Mouse (Mus musculus) midbrain, embryonic 16.5 days (tissue): ENCODE results near the gene Tbc1d13. TPM values are rescaled to one million over a fixed set of nuclear protein-coding genes. Genes with fewer than 3 reads are reported as not detected.
A peak's percentile ranks its signal among the peaks of the same experiment; 100 is the strongest.
"Not testable (repeated sequence)": the region's sequence is repeated elsewhere in the genome, so short reads cannot be mapped to it uniquely, and the experiment has no call there.

ENCODE experiments used
- ATAC-seq: fragments of 200-750 bp; cut with Nextera tagmentation; 2 replicates; pipeline ENCODE4 v1.8.0; 2017; ENCODE audit warnings: moderate TSS enrichment
- H3K27ac ChIP-seq: fragments of 300-500 bp; sonication (generic); 2 replicates; pipeline ENCODE4 v1.5.1; 2014; ENCODE audit warnings: mild to moderate bottlenecking, low read length, mixed read lengths
- H3K27me3 ChIP-seq: fragments of 300-500 bp; sonication (generic); 2 replicates; pipeline ENCODE4 v1.6.1; 2014; ENCODE audit warnings: low read depth, low read length, mixed read lengths; ENCODE audit not compliant: control insufficient read depth, insufficient read depth
- H3K36me3 ChIP-seq: fragments of 300-500 bp; sonication (generic); 2 replicates; pipeline ENCODE4 v1.6.1; 2014; ENCODE audit warnings: mild to moderate bottlenecking, low read length, moderate library complexity, mixed read lengths; ENCODE audit not compliant: control insufficient read depth, insufficient read depth
- H3K4me1 ChIP-seq: fragments of 300-500 bp; sonication (generic); 2 replicates; pipeline ENCODE4 v1.6.1; 2014; ENCODE audit warnings: mild to moderate bottlenecking, low read length, mixed read lengths; ENCODE audit not compliant: control insufficient read depth, insufficient read depth
- H3K4me2 ChIP-seq: fragments of 300-500 bp; sonication (generic); 2 replicates; pipeline ENCODE4 v1.6.1; 2014; ENCODE audit warnings: mild to moderate bottlenecking, low read length, mixed read lengths
- H3K4me3 ChIP-seq: fragments of 300-500 bp; sonication (generic); 2 replicates; pipeline ENCODE4 v1.5.1; 2014; ENCODE audit warnings: low read depth, mild to moderate bottlenecking, low read length, moderate library complexity, mixed read lengths
- H3K9ac ChIP-seq: fragments of 300-500 bp; sonication (generic); 2 replicates; pipeline ENCODE4 v1.6.1; 2014; ENCODE audit warnings: low read depth, low read length, mixed read lengths
- H3K9me3 ChIP-seq: fragments of 300-500 bp; sonication (generic); replicated peaks from 2 replicates; pipeline ENCODE4 v1.6.1; 2014; ENCODE audit warnings: mild to moderate bottlenecking, low read length, mixed read lengths; ENCODE audit not compliant: control insufficient read depth, poor library complexity, severe bottlenecking
- WGBS: fragments of 180-500 bp; shearing (Covaris S2); extraction: QIAGEN DNeasy Blood & Tissue Kit; methylation state at CpG from one replicate; pipeline ENCODE4 v1.1.7; 2014; 5-methylcytosine and 5-hydroxymethylcytosine counted together
- polyA plus RNA-seq: library from polyadenylated mRNA; unstranded; fragments of >200 nt; fragmentation: Nextera tagmentation; extraction: Ambion mirVana; gene quantifications from 2 replicates; pipeline ENCODE4 v1.2.1, GENCODE M21; 2015

Gene Tbc1d13
- polyA plus RNA-seq, 1 experiment from 2014 or later = 11.8 TPM

DNA sequence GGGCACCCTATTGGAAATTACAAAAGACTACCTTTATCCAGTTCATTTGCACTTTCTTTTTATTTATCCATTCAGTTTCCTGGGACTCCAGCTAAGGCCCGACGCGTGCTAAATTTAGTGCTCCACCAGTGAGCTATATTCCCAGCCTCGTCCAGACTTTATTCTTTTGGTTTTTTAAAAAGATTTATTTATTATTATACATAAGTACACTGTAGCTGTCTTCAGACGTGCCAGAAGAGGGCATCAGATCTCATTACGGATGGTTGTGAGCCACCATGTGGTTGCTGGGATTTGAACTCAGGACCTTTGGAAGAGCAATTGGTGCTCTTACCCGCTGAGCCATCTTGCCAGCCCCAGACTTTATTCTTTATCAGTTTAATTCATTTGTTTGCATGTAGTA lies 45.2 kb downstream of the Tbc1d13 start:
- Histone ChIP-seq H3K36me3 (peaks cover 19% of the 10 kb centered on the region), H3K4me3 (peak overlapping the region; percentile 70), H3K4me1 (peaks cover 11% of the 10 kb centered on the region), H3K4me2 (peak overlapping the region; percentile 95)
- not testable (repeated sequence) for H3K9ac ChIP-seq, H3K27ac ChIP-seq, H3K27me3 ChIP-seq, H3K9me3 ChIP-seq
- WGBS = 44% methylated on average over 7 of the region's 7 CpGs
- peak; percentile 0; the same call in 1 of the 2 replicates for ATAC-seq

DNA sequence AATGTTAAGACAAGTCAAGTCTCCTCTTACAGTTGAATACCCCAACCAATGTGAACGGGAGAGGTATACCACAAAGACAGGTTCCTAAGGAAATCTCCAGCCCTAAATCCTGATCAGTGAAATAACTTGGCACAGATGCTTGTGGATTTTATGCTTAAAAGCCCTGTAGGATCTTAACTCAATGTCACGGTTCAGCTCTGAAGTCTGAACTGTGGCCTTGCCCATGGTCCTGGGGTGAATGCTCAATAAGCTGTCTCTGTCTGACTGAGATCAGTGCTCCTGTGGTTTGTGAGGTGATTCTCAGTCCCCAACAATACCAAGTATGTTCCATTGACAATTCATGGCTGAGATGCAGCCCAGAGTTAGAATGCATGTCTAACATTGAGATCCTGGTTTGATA lies 48.9 kb downstream of the Tbc1d13 start:
- no peak overlapping the region for H3K4me2 ChIP-seq

DNA sequence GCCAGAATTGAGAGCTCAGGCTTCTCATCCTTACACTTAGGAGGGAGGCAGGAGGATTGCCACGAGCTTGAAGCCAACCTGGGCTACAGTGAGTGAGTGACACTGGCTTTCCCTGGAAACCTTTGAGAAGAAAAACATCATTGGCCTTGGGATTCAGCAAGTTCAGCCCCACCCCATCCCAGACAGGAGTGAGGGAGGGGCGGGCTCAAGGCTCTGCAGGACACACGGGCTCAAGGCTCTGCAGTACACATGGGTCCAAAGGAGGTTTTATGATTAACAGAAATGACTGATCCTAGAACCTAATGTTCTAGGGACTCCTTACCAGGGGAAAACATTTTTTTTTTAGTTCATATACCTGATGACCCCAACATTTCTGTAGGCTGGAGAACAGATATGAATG lies 50.2 kb downstream of the Tbc1d13 start:
- no peak for ATAC-seq
- Histone ChIP-seq H3K4me2 (no peak overlapping the region), H3K4me1 (no peaks in the 10 kb centered on the region), H3K36me3 (no peaks in the 10 kb centered on the region; the same call in 1 of the 2 replicates), H3K27me3 (no peaks in the 10 kb centered on the region), H3K27ac (no peak overlapping the region), H3K9me3 (no peaks in the 10 kb centered on the region), H3K4me3 (no peak overlapping the region), H3K9ac (no peak overlapping the region)
- WGBS = 83% methylated on average over 3 of the region's 3 CpGs

More for the DNA sequence above, 48.9 kb downstream of the Tbc1d13 start:
- Histone ChIP-seq H3K36me3 (no peaks in the 10 kb centered on the region; the same call in 1 of the 2 replicates), H3K4me3 (no peak overlapping the region), H3K4me1 (peaks cover 4% of the 10 kb centered on the region), H3K9ac (no peak overlapping the region), H3K27ac (no peak overlapping the region), H3K9me3 (no peaks in the 10 kb centered on the region), H3K27me3 (no peaks in the 10 kb centered on the region)
- no peak for ATAC-seq
- WGBS = 82% methylated on average over 2 of the region's 2 CpGs

DNA sequence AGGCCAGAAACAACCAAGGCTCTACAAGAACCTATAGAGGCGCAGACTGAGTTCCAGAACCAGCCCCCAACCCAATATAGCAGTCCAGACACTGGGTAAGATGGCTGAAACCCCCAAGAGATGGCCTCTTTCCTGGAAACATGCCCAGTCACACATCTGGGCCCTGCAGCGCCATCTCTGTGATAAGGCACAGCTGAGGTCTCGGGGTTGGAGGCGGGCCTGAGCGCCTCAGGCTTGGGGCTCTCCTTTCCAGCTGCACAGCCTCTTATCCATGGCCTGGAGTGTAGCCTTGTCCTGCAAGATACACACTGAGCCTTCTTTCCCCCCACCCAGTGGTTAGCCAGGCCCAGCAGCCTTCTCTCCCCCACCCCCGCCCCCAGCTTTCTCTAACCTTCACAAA lies 51.7 kb downstream of the Tbc1d13 start:
- H3K27me3 ChIP-seq = no peaks in the 10 kb centered on the region
- WGBS = 87% methylated on average over 6 of the region's 6 CpGs
- no peak for ATAC-seq
- H3K4me2 ChIP-seq = no peak overlapping the region
- H3K9ac ChIP-seq = no peak overlapping the region
- H3K9me3 ChIP-seq = no peaks in the 10 kb centered on the region
- no peak overlapping the region for H3K27ac ChIP-seq
- H3K4me1 ChIP-seq = no peaks in the 10 kb centered on the region
- H3K36me3 ChIP-seq = no peaks in the 10 kb centered on the region; the same call in 1 of the 2 replicates
- H3K4me3 ChIP-seq = no peak overlapping the region

DNA sequence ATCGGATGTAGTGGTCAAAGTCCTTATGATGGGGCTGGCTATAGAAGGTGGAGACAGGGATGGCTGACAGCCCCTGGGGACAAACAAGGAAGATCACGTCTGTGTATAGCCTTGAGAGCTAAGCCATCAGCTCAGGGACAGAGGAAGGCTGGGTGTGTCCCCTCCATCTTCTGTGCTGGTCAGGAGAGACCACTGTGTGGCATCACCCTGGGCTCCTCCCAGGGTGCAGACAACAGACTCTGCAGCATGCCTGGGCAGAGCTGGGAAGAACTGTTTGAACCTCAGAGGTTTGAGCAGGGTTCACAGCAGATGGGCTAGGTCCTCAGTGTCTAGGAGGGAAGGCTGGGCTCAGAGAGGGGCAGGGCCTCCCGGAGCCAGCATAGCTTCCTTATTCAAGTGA lies 52.1 kb downstream of the Tbc1d13 start:
- no peaks in the 10 kb centered on the region for H3K4me1 ChIP-seq
- no peak for ATAC-seq
- 85% methylated on average over 3 of the region's 3 CpGs for WGBS
- H3K4me3 ChIP-seq = no peak overlapping the region
- H3K4me2 ChIP-seq = no peak overlapping the region
- no peaks in the 10 kb centered on the region for H3K9me3 ChIP-seq
- H3K27ac ChIP-seq = no peak overlapping the region
- H3K27me3 ChIP-seq = no peaks in the 10 kb centered on the region
- no peaks in the 10 kb centered on the region; the same call in 1 of the 2 replicates for H3K36me3 ChIP-seq
- no peak overlapping the region for H3K9ac ChIP-seq

DNA sequence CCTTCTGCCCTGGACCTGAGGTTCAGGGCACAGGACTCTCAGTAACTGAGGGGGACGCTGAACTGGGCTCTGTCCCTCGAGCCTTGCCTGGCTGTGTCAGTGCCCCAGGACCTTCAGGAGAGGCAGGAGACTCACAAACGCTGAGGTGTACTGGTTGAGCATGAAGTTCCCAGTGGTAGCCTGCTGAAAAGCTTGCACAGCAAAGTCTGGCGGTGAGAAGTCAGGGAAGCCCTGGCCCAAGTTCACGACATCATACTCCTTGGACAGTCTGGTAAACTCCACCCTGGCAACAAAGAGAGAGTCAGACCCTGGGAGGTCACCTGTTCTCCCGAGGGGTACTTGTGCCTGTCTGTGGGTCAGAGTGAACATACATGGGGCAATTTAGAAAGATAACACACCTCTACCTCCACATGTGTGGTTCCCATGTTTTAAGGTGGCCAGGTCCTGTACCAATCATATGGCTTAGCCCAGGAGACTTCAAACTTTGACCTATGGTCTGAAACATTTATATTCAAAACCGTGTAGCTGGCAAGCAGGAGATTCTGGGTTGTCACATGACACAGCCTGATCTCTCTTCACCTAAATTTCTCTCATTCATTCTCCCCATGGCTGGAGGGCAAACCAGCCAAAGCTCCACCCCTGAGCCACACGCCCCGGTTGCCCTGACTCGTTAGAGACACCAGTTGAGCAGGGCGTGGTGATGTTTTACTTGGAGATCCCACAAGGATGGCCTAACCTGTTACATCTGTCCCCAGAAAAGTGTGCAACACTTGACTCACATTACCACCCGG lies 58.4 kb downstream of the Tbc1d13 start:
- Histone ChIP-seq H3K36me3 (no peaks in the 10 kb centered on the region), H3K27ac (no peak overlapping the region), H3K9ac (no peak overlapping the region), H3K27me3 (no peaks in the 10 kb centered on the region), H3K9me3 (no peaks in the 10 kb centered on the region), H3K4me2 (no peak overlapping the region), H3K4me3 (no peak overlapping the region), H3K4me1 (no peaks in the 10 kb centered on the region)
- WGBS = 89% methylated on average over 12 of the region's 12 CpGs
- ATAC-seq = no peak

DNA sequence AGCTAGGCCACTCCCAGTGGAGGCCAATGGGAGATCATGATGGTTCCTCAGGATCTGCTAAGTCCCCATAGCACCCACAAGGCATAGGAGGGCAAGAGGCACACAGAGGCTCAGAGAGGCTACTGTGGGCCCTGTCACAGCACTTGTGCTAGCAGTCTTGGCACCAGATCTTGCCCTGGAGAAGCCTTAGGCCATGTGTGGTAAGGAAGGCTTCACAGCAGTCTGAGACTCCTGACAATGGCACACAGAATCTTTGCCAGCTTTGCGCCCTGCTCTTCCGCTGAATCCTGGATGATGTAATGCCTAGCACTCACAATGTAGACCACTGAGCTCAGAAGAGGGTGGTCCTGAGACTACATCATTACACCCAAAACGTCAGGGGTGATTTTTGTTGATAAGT lies 61.1 kb downstream of the Tbc1d13 start:
- H3K4me2 ChIP-seq = no peak overlapping the region
- H3K27me3 ChIP-seq = no peaks in the 10 kb centered on the region
- H3K4me1 ChIP-seq = no peaks in the 10 kb centered on the region
- 74% methylated on average over 3 of the region's 3 CpGs for whole genome bisulfite sequencing
- no peak overlapping the region for H3K9ac ChIP-seq
- no peak for ATAC-seq
- H3K9me3 ChIP-seq = no peaks in the 10 kb centered on the region
- no peak overlapping the region for H3K4me3 ChIP-seq
- H3K36me3 ChIP-seq = no peaks in the 10 kb centered on the region
- no peak overlapping the region for H3K27ac ChIP-seq

DNA sequence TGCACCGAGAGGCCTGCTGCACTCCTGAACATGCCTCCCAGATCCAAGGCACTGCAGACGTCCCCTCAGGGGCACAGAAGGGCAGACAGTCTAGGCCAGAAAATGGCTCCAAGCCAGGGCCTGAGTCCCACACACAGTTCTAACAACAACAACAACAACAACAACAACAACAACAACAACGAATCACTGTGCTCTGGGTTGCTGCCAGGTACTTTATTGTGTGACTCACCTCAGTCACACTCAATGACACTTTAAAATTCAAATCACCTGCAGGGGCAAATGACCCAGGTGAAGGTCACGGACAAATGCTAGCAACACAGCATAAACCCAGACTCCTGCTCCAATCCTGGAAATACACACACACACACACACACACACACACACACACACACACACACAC lies 64.5 kb downstream of the Tbc1d13 start:
- no peak overlapping the region for H3K9ac ChIP-seq
- H3K4me3 ChIP-seq = no peak overlapping the region
- WGBS = 59% methylated on average over 4 of the region's 4 CpGs
- no peaks in the 10 kb centered on the region for H3K4me1 ChIP-seq
- H3K27ac ChIP-seq = no peak overlapping the region
- H3K4me2 ChIP-seq = no peak overlapping the region
- no peak for ATAC-seq
- no peaks in the 10 kb centered on the region for H3K27me3 ChIP-seq
- H3K36me3 ChIP-seq = no peaks in the 10 kb centered on the region
- H3K9me3 ChIP-seq = no peaks in the 10 kb centered on the region

DNA sequence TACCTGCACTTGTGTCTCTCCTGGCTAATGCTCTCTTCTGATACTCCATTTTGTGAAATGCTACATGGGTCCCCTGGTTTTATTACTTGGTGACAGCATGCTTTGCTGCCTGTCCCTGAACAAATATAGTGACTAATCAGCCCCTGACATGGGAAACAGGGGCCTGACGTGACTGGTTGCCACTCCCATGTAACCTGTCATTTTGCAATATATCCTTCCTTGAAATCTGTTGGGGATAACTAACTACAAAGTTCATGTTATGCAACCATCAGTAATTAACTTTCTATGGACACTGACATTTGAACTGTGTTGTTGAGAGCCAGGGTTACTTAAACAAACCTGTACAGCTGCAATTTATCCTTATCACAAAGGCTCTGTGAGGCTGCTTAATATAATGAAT lies 66.4 kb downstream of the Tbc1d13 start:
- Histone ChIP-seq H3K9ac (no peak overlapping the region), H3K27me3 (no peaks in the 10 kb centered on the region), H3K4me1 (peaks cover 6% of the 10 kb centered on the region), H3K36me3 (no peaks in the 10 kb centered on the region), H3K27ac (no peak overlapping the region), H3K9me3 (no peaks in the 10 kb centered on the region), H3K4me3 (no peak overlapping the region), H3K4me2 (no peak overlapping the region)
- 71% methylated on average over 1 of the region's 1 CpGs for WGBS
- no peak for ATAC-seq
